Mouse (Mus musculus) heart, embryonic 16.5 days (tissue): ENCODE data around the gene Syne1. TPM values are rescaled to one million over a fixed set of nuclear protein-coding genes. Genes with fewer than 3 reads are reported as not detected.

Source experiments
- ATAC-seq: fragments of 200-750 bp; cut with Nextera tagmentation; replicated peaks from 2 replicates; pipeline ENCODE4 v1.8.0; 2017; ENCODE audit warnings: moderate number of reproducible peaks; ENCODE audit not compliant: insufficient read depth, low FRiP score; ENCODE audit errors: extremely low read depth
- H3K27ac ChIP-seq: fragments of 300-500 bp; sonication (generic); 2 replicates; pipeline ENCODE4 v1.5.1; 2014; ENCODE audit warnings: mild to moderate bottlenecking, low read length, control low read depth, moderate library complexity
- H3K27me3 ChIP-seq: fragments of 300-500 bp; sonication (generic); 2 replicates; pipeline ENCODE4 v1.6.1; 2014; ENCODE audit warnings: low read length, mixed read lengths; ENCODE audit not compliant: control insufficient read depth, insufficient read depth
- H3K36me3 ChIP-seq: fragments of 300-500 bp; sonication (generic); 2 replicates; pipeline ENCODE4 v1.6.1; 2014; ENCODE audit not compliant: control insufficient read depth, insufficient read depth
- H3K4me1 ChIP-seq: fragments of 300-500 bp; sonication (generic); 2 replicates; pipeline ENCODE4 v1.6.1; 2014; ENCODE audit warnings: low read length, mixed read lengths; ENCODE audit not compliant: control insufficient read depth, insufficient read depth
- H3K4me2 ChIP-seq: fragments of 300-500 bp; sonication (generic); 2 replicates; pipeline ENCODE4 v1.6.1; 2014; ENCODE audit warnings: low read depth, mild to moderate bottlenecking, control low read depth, low read length
- H3K4me3 ChIP-seq: fragments of 300-500 bp; sonication (generic); 2 replicates; pipeline ENCODE4 v1.5.1; 2014; ENCODE audit warnings: mild to moderate bottlenecking, control low read depth, low read length
- H3K9ac ChIP-seq: fragments of 300-500 bp; sonication (generic); 2 replicates; pipeline ENCODE4 v1.6.1; 2014; ENCODE audit warnings: low read length, control low read depth
- H3K9me3 ChIP-seq: fragments of 300-500 bp; sonication (generic); replicated peaks from 2 replicates; pipeline ENCODE4 v1.6.1; 2016; ENCODE audit warnings: low read length; ENCODE audit not compliant: control insufficient read depth
- WGBS: fragments of 180-500 bp; shearing (Covaris S2); extraction: QIAGEN DNeasy Blood & Tissue Kit; methylation state at CpG from one replicate; pipeline ENCODE4 v1.1.7; 2014; 5-methylcytosine and 5-hydroxymethylcytosine counted together
- polyA plus RNA-seq: library from polyadenylated mRNA; unstranded; fragments of >200 nt; fragmentation: Nextera tagmentation; extraction: Ambion mirVana; gene quantifications from 2 replicates; pipeline ENCODE4 v1.2.1, GENCODE M21; 2015

Gene Syne1
- polyA plus RNA-seq, 1 experiment from 2014 or later = 25.7 TPM

GRCm38 (mm10) chr10:5130495-5130894, 420.8 kb downstream of the Syne1 start:
- H3K4me2 ChIP-seq = no peak overlapping the region
- no peak for ATAC-seq
- no peak overlapping the region for H3K9ac ChIP-seq
- H3K27me3 ChIP-seq = no peaks in the 10 kb centered on the region
- no peaks in the 10 kb centered on the region for H3K9me3 ChIP-seq
- peaks cover 19% of the 10 kb centered on the region for H3K36me3 ChIP-seq
- H3K27ac ChIP-seq = no peak overlapping the region
- 77% methylated on average over 1 of the region's 1 CpGs for WGBS
- H3K4me1 ChIP-seq = no peaks in the 10 kb centered on the region
- H3K4me3 ChIP-seq = no peak overlapping the region

DNA sequence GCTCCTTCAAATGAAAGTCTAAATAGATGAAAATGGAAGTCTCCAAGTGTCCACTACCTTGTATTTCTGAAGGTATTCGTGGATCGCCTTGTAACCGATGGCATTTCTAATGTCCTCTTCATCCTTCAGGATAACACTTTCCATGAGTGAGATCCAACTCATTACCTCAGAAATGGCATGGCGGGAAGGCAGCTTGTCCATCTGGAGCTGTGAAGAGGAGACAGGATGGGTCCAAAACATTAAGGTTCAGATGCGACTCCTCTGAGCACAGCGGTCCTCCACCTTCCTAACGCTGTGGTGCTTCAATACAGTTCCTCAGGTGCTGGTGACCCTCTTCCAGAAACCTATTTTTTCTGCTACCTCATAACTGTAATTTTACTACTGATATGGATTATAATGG, 426.5 kb downstream of the Syne1 start:
- H3K27ac ChIP-seq = no peak overlapping the region
- H3K36me3 ChIP-seq = peaks cover 45% of the 10 kb centered on the region
- H3K27me3 ChIP-seq = no peaks in the 10 kb centered on the region
- H3K4me3 ChIP-seq = no peak overlapping the region
- H3K9me3 ChIP-seq = no peaks in the 10 kb centered on the region
- H3K9ac ChIP-seq = no peak overlapping the region
- H3K4me2 ChIP-seq = no peak overlapping the region
- 96% methylated on average over 7 of the region's 7 CpGs for WGBS
- H3K4me1 ChIP-seq = no peaks in the 10 kb centered on the region
- ATAC-seq = no peak

GRCm38 (mm10) chr10:5116720-5117119, 434.6 kb downstream of the Syne1 start:
- Histone ChIP-seq H3K27ac (no peak overlapping the region), H3K4me2 (no peak overlapping the region), H3K4me1 (no peaks in the 10 kb centered on the region), H3K9me3 (no peaks in the 10 kb centered on the region), H3K4me3 (no peak overlapping the region), H3K36me3 (peaks cover 35% of the 10 kb centered on the region), H3K9ac (no peak overlapping the region), H3K27me3 (no peaks in the 10 kb centered on the region)
- no peak for ATAC-seq
- 82% methylated on average over 6 of the region's 6 CpGs for WGBS

DNA sequence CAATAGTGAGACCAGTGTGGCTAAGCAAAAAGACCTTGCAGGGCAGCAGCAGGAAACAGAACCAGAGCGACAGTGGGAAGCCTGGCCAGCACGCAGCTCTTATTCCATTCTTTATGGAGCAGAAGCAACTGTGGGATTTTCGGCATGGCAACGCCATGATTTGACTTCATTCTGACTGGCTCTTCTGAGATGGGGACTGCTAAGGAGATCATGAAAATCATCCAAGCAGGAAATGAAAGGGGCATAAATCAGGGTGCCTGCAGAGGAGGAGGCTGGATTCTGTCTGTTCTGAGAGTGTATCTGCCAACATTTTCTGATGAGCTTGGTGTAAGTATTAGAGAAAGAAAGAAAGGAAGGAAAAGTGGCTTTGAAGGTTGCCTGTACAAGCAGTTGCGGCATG, 435.1 kb downstream of the Syne1 start:
- Histone ChIP-seq H3K27ac (no peak overlapping the region), H3K4me1 (no peaks in the 10 kb centered on the region), H3K4me3 (no peak overlapping the region), H3K9ac (no peak overlapping the region), H3K27me3 (no peaks in the 10 kb centered on the region), H3K36me3 (peaks cover 33% of the 10 kb centered on the region), H3K9me3 (no peaks in the 10 kb centered on the region), H3K4me2 (no peak overlapping the region)
- no peak for ATAC-seq
- WGBS = 89% methylated on average over 5 of the region's 5 CpGs

DNA sequence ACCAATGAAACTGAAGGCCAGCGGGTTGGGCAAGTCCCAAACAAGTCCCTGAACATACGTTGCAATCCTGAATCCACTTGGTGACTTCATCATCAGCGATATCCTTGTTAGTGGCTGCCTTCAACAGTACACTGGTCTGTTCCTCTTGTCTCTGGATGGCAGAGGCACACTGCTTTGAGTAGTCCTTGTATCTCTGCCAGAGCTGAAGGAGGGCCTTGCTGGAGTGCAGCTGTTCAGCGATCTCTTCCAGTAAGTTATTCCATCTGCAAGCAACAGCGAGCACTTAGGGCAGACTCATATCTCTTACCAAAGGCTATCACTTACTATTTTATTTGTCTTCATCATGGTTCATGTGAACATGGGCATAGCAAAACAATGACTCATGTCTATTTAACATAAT, 440.5 kb downstream of the Syne1 start:
- H3K4me3 ChIP-seq = no peak overlapping the region
- no peaks in the 10 kb centered on the region for H3K4me1 ChIP-seq
- H3K36me3 ChIP-seq = peaks cover 46% of the 10 kb centered on the region
- no peak overlapping the region for H3K9ac ChIP-seq
- no peak for ATAC-seq
- H3K27me3 ChIP-seq = no peaks in the 10 kb centered on the region
- H3K9me3 ChIP-seq = no peaks in the 10 kb centered on the region
- no peak overlapping the region for H3K4me2 ChIP-seq
- H3K27ac ChIP-seq = no peak overlapping the region
- 73% methylated on average over 5 of the region's 5 CpGs for WGBS

DNA sequence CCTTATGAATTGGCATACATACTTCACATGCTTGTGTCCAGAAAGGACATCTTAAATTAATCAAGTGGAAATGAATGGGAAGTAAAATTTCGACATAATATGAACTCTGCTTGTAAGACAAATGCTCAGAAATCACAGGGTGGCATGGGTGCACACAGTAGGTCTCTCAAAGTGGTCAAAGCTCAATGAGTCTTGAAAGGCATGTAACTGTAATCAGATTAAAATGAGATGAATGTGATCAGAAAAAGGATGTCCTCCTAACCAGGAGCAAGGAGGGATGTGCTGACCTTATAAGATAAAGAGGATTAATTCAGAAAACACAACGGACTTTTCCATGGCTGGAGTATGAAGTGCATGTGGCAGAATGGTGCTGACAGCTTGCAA, 453.5 kb downstream of the Syne1 start:
- H3K9me3 ChIP-seq = no peaks in the 10 kb centered on the region
- no peak overlapping the region for H3K4me2 ChIP-seq
- WGBS = 66% methylated on average over 2 of the region's 2 CpGs
- H3K4me3 ChIP-seq = no peak overlapping the region
- ATAC-seq = no peak
- no peak overlapping the region for H3K27ac ChIP-seq
- peaks cover 14% of the 10 kb centered on the region for H3K36me3 ChIP-seq
- H3K9ac ChIP-seq = no peak overlapping the region
- no peaks in the 10 kb centered on the region for H3K27me3 ChIP-seq
- no peaks in the 10 kb centered on the region for H3K4me1 ChIP-seq

DNA sequence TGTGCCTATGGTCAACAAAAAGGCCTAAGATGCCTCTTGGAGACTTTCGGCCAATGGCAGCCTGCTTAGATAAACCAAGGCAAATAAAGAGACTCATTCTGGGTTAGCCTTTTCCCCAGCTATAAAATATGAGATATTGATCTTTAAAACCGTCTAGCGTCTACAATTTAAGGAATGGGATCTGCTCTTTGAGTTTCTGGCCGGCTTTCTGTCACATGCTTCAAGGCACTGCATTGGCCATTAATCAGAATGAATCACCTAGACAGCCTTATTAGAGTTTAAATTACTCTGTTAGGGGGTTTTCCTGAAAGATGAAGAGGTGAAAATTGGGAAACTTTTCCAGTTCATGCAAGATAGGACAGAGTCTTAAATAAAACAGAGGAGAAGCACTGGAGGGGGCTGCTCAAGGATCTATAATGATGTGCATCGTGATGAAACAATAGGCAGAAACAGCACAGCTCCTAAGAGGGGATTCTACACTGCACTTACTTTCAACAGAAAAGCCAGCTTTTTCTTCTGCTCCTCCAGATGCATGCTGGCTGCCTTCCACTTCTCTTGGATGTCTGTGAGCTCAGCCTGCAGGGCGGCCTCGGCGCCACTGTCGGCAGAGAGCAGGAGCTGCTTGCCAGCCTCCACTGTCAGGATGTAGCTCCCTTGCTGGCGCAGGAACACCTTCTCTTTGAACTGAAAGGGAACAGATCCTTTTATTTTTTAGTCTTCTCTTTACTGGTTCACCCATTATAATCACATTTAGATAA, 454.1 kb downstream of the Syne1 start:
- Histone ChIP-seq H3K36me3 (peaks cover 14% of the 10 kb centered on the region), H3K4me2 (no peak overlapping the region), H3K27me3 (no peaks in the 10 kb centered on the region), H3K4me1 (no peaks in the 10 kb centered on the region), H3K9ac (no peak overlapping the region), H3K27ac (no peak overlapping the region), H3K4me3 (no peak overlapping the region), H3K9me3 (no peaks in the 10 kb centered on the region)
- 75% methylated on average over 10 of the region's 10 CpGs for WGBS
- no peak for ATAC-seq

- H3K27me3 ChIP-seq = no peaks in the 10 kb centered on the region
- no peaks in the 10 kb centered on the region for H3K4me1 ChIP-seq
- no peak overlapping the region for H3K4me3 ChIP-seq
- no peak for ATAC-seq
- H3K9me3 ChIP-seq = no peaks in the 10 kb centered on the region
- no peak overlapping the region for H3K4me2 ChIP-seq
- H3K36me3 ChIP-seq = no peaks in the 10 kb centered on the region
- H3K27ac ChIP-seq = no peak overlapping the region
- H3K9ac ChIP-seq = no peak overlapping the region
- 91% methylated on average over 4 of the region's 4 CpGs for WGBS
Observed at GRCm38 (mm10) chr10:5089133-5089532, 462.1 kb downstream of the Syne1 start.

GRCm38 (mm10) chr10:5087336-5087735, 463.9 kb downstream of the Syne1 start:
- no peak overlapping the region for H3K9ac ChIP-seq
- ATAC-seq = no peak
- no peak overlapping the region for H3K4me2 ChIP-seq
- no peaks in the 10 kb centered on the region for H3K4me1 ChIP-seq
- H3K4me3 ChIP-seq = no peak overlapping the region
- 83% methylated on average over 7 of the region's 7 CpGs for WGBS
- no peaks in the 10 kb centered on the region for H3K9me3 ChIP-seq
- peaks cover 4% of the 10 kb centered on the region; the same call in 1 of the 2 replicates for H3K36me3 ChIP-seq
- no peaks in the 10 kb centered on the region for H3K27me3 ChIP-seq
- no peak overlapping the region for H3K27ac ChIP-seq
